Comparison of ENCODE assay signal across 8 mouse cellular contexts in the genomic region with DNA sequence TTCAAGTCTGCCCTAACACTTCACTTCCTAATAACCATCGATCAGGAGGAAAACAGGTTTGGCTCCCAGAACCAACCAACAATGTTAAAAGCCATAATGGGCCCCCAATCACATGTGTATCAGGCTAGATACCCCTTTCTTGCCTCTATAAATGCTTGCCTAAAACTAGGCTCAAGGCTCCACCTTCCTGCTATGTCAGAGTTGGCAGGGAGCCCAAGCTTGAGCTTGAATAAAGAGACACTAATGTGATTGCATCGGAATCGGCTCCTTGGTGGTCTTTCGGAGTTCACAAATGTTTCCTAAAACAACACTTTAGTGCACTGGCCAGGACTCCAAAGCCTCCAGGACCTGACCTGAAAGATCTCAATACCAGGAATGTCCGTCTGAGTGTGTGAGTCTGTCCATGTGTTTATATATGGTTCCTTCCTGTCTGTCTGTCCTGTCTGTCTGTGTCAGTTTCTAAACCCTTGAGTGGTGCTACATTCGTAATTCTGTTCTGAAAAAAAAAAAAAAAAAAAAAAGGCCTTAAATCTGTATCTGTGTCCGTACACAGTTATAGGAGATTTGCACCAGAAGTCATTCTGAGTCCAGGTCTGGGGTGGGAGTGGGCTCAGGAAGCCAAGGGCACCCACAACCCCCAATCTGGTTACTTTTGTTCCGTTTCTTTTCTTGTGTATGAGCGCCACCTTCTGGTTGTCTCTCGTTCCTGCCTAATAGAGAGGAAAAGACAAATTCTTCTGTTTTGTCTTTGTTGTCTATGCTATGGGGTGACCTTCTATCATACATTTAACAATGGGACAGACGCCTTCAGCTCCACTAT. TPM values are rescaled to one million over a fixed set of nuclear protein-coding genes. Genes with fewer than 3 reads are reported as not detected.
A peak's percentile ranks its signal among the peaks of the same experiment; 100 is the strongest.
DNase-seq lines count a peak whose midpoint lies in the region; ATAC-seq and TF ChIP-seq lines count a peak whose summit lies in the region.

No protein-coding gene starts in this region.

- DNase-seq in CD4-positive, CD25-positive, alpha-beta regulatory T cell, adult 2 months (ENCODE audit: low read depth, low spot score) = peak; percentile 76
- DNase-seq in T-cell, adult 2 months (ENCODE audit: low spot score) = peak; percentile 7
- DNase-seq in liver, embryonic 11.5 days (ENCODE audit: low spot score) = peak; percentile 48
- DNase-seq in spleen, adult 12 weeks (ENCODE audit: low spot score) = no peak

- no peaks in the 10 kb centered on the region for H3K27me3 ChIP-seq in heart, embryonic 12.5 days (replicated peaks)
- H3K27me3 ChIP-seq in kidney, embryonic 16.5 days (ENCODE audit: insufficient read depth, low read length) = no peaks in the 10 kb centered on the region
- H3K27me3 ChIP-seq in liver, embryonic 11.5 days (replicated peaks; ENCODE audit: control insufficient read depth, insufficient read depth, low read length) = no peaks in the 10 kb centered on the region
- no peaks in the 10 kb centered on the region for H3K27me3 ChIP-seq in neural tube, embryonic 12.5 days (replicated peaks)

- H3K4me3 ChIP-seq in cortical plate, adult 2 months (ENCODE audit: insufficient read depth, low read length) = no peak overlapping the region
- H3K4me3 ChIP-seq in heart, embryonic 12.5 days = no peak overlapping the region
- H3K4me3 ChIP-seq in kidney, embryonic 16.5 days (ENCODE audit: low read length) = no peak overlapping the region
- no peak overlapping the region for H3K4me3 ChIP-seq in liver, embryonic 11.5 days (ENCODE audit: low read depth, low read length)
- no peak overlapping the region for H3K4me3 ChIP-seq in neural tube, embryonic 12.5 days

- 30% methylated on average over 11 of the region's 11 CpGs for WGBS in heart, embryonic 12.5 days
- 28% methylated on average over 11 of the region's 11 CpGs for WGBS in kidney, embryonic 16.5 days
- WGBS in liver, embryonic 11.5 days = 40% methylated on average over 11 of the region's 11 CpGs
- WGBS in neural tube, embryonic 12.5 days = 35% methylated on average over 11 of the region's 11 CpGs

- no peak for TF ChIP-seq POLR2A in cortical plate, adult 2 months (IDR thresholded peaks at IDR 0.05; ENCODE audit: extremely low read depth, insufficient read depth, low read length)

- no peaks in the 10 kb centered on the region for H3K9me3 ChIP-seq in heart, embryonic 12.5 days (replicated peaks)
- H3K9me3 ChIP-seq in kidney, embryonic 16.5 days (ENCODE audit: low read length) = no peaks in the 10 kb centered on the region
- H3K9me3 ChIP-seq in liver, embryonic 11.5 days (ENCODE audit: control insufficient read depth, low read length) = no peaks in the 10 kb centered on the region
- H3K9me3 ChIP-seq in neural tube, embryonic 12.5 days = no peaks in the 10 kb centered on the region

- peak; percentile 51; the same call in 1 of the 2 replicates for ATAC-seq in heart, embryonic 12.5 days (ENCODE audit: insufficient number of reproducible peaks, low FRiP score)
- peak; percentile 92 for ATAC-seq in kidney, embryonic 16.5 days (ENCODE audit: low FRiP score, low TSS enrichment)
- peak; percentile 68 for ATAC-seq in liver, embryonic 11.5 days (replicated peaks; ENCODE audit: low FRiP score)
- peak; percentile 89 for ATAC-seq in neural tube, embryonic 12.5 days (ENCODE audit: low FRiP score, low read depth)

- H3K4me2 ChIP-seq in heart, embryonic 12.5 days = peak overlapping the region; percentile 44
- peak overlapping the region; percentile 42 for H3K4me2 ChIP-seq in kidney, embryonic 16.5 days (replicated peaks; ENCODE audit: low read depth, low read length)
- H3K4me2 ChIP-seq in liver, embryonic 11.5 days = peak overlapping the region; percentile 32
- H3K4me2 ChIP-seq in neural tube, embryonic 12.5 days (replicated peaks) = peak overlapping the region; percentile 52

- no peak overlapping the region for H3K9ac ChIP-seq in heart, embryonic 12.5 days
- H3K9ac ChIP-seq in kidney, embryonic 16.5 days (replicated peaks; ENCODE audit: low read length) = 0 out of 2 replicates have a peak overlapping the region, but pooled peaks have one; percentile 27
- no peak overlapping the region for H3K9ac ChIP-seq in liver, embryonic 11.5 days (ENCODE audit: low read depth, low read length)
- peak overlapping the region; percentile 38; the same call in 1 of the 2 replicates for H3K9ac ChIP-seq in neural tube, embryonic 12.5 days

- TF ChIP-seq CTCF in cortical plate, adult 2 months (IDR thresholded peaks at IDR 0.05; ENCODE audit: extremely low read depth, insufficient read depth, low read length) = peak; percentile 59; the same call in 1 of the 2 replicates

- H3K4me1 ChIP-seq in cortical plate, adult 2 months (ENCODE audit: control insufficient read depth, insufficient read depth, low read length) = no peaks in the 10 kb centered on the region
- no peaks in the 10 kb centered on the region for H3K4me1 ChIP-seq in heart, embryonic 12.5 days (replicated peaks)
- H3K4me1 ChIP-seq in kidney, embryonic 16.5 days (ENCODE audit: insufficient read depth, low read length) = no peaks in the 10 kb centered on the region
- H3K4me1 ChIP-seq in liver, embryonic 11.5 days (replicated peaks; ENCODE audit: control insufficient read depth, insufficient read depth, low read length) = no peaks in the 10 kb centered on the region
- no peaks in the 10 kb centered on the region for H3K4me1 ChIP-seq in neural tube, embryonic 12.5 days

- H3K27ac ChIP-seq in cortical plate, adult 2 months (ENCODE audit: insufficient read depth, low read length) = no peak overlapping the region
- no peak overlapping the region for H3K27ac ChIP-seq in heart, embryonic 12.5 days (ENCODE audit: poor library complexity, severe bottlenecking)
- no peak overlapping the region for H3K27ac ChIP-seq in kidney, embryonic 16.5 days (ENCODE audit: low read length)
- no peak overlapping the region for H3K27ac ChIP-seq in liver, embryonic 11.5 days (ENCODE audit: low read depth, low read length)
- no peak overlapping the region for H3K27ac ChIP-seq in neural tube, embryonic 12.5 days

- H3K36me3 ChIP-seq in heart, embryonic 12.5 days = no peaks in the 10 kb centered on the region
- no peaks in the 10 kb centered on the region for H3K36me3 ChIP-seq in kidney, embryonic 16.5 days (ENCODE audit: insufficient read depth, low read length)
- no peaks in the 10 kb centered on the region for H3K36me3 ChIP-seq in liver, embryonic 11.5 days (ENCODE audit: control insufficient read depth, insufficient read depth, low read length)
- H3K36me3 ChIP-seq in neural tube, embryonic 12.5 days = no peaks in the 10 kb centered on the region

RNA-seq across cellular contexts. Expression of a gene that starts 42.2 kb away (rescaled TPM):
- polyA plus RNA-seq in cortical plate, adult 2 months (2012; rRNA removed) = not detected in 2 replicates
- polyA plus RNA-seq in heart, embryonic 12.5 days (2016; fragmentation: Nextera tagmentation; extraction: Ambion mirVana) = not detected in 2 replicates
- not detected in 2 replicates for polyA plus RNA-seq in kidney, embryonic 16.5 days (2015; fragmentation: Nextera tagmentation; extraction: Ambion mirVana)
- not detected in 2 replicates for polyA plus RNA-seq in liver, embryonic 11.5 days (2014; fragmentation: Nextera tagmentation; extraction: Ambion mirVana)
- polyA plus RNA-seq in neural tube, embryonic 12.5 days (2016; fragmentation: Nextera tagmentation; extraction: Ambion mirVana) = not detected in 2 replicates

Comparison
In these comparisons a context has a peak if more than half of its experiments do, and no peak if none do; other contexts are left out.
1. H3K9ac ChIP-seq: peak in kidney, embryonic 16.5 days (single experiment) and neural tube, embryonic 12.5 days (single experiment); none in heart, embryonic 12.5 days (single experiment) and liver, embryonic 11.5 days (single experiment).
2. Peak in every context shown above with its lines, with median percentiles within 50 percentile points of each other: ATAC-seq and H3K4me2 ChIP-seq.